27 mouse cellular contexts compared by ENCODE assay signal in genomic region chr7:135481150-135481549, GRCm38 (mm10). TPM values are rescaled to one million over a fixed set of nuclear protein-coding genes. Genes with fewer than 3 reads are reported as not detected.
DNase-seq lines count a peak whose midpoint lies in the region; ATAC-seq and TF ChIP-seq lines count a peak whose summit lies in the region.
"Had no signal": no experiment of that assay in that cellular context is flagged by ENCODE, and none has a peak within 500 bp of the region (broad histone marks: within the 10 kb centered on the region; RNA-seq: fewer than 3 reads in every experiment).

No protein-coding gene starts in this region.

- H3ac ChIP-seq in myocyte (ENCODE audit: control insufficient read depth, insufficient read length): no peak overlapping the region

- peak; percentile 25 for DNase-seq in embryonic facial prominence, embryonic 14.5 days (ENCODE audit: low spot score)
- DNase-seq in embryonic facial prominence, embryonic 10.5 days (ENCODE audit: low spot score): no peak
- no peak for DNase-seq in limb, embryonic 10.5 days (ENCODE audit: low spot score)
- DNase-seq in testis, postnatal 10 days (ENCODE audit: low spot score): peak; percentile 18
- no peak for DNase-seq in testis, postnatal 14 days (ENCODE audit: low spot score)
- DNase-seq: adrenal gland, adult 2 months; adrenal gland, postnatal 10 days; adrenal gland, postnatal 25 days; B cell, adult 2 months; cerebellum, adult 11 months; cerebellum, adult 18-20 months; cerebellum, adult 8-10 months; cerebellum, adult 9-11 months; cerebellum, postnatal 14 days; cerebellum, postnatal 36 days; embryo, embryonic 11 days; forebrain, postnatal 0 days had no signal

- H3K4me3 ChIP-seq in embryonic facial prominence, embryonic 14.5 days (ENCODE audit: low read depth, low read length): no peak overlapping the region
- H3K4me3 ChIP-seq in embryonic facial prominence, embryonic 10.5 days: no peak overlapping the region
- no peak overlapping the region for H3K4me3 ChIP-seq in limb, embryonic 13.5 days
- H3K4me3 ChIP-seq in limb, embryonic 10.5 days: no peak overlapping the region
- H3K4me3 ChIP-seq in myocyte: no peak overlapping the region
- H3K4me3 ChIP-seq in forebrain, embryonic 16.5 days (replicated peaks; ENCODE audit: low read length): no peak overlapping the region
- H3K4me3 ChIP-seq: embryonic facial prominence, embryonic 12.5 days; embryonic facial prominence, embryonic 15.5 days; erythroblast, embryonic 14.5 days; forebrain, embryonic 10.5 days; forebrain, embryonic 12.5 days had no signal

- H3K27me3 ChIP-seq in embryonic facial prominence, embryonic 14.5 days (replicated peaks; ENCODE audit: control insufficient read depth, insufficient read depth, low read length): no peaks in the 10 kb centered on the region
- H3K27me3 ChIP-seq in embryonic facial prominence, embryonic 10.5 days (replicated peaks; ENCODE audit: low read depth, poor library complexity, severe bottlenecking): peaks cover 47% of the 10 kb centered on the region
- peaks cover 34% of the 10 kb centered on the region for H3K27me3 ChIP-seq in limb, embryonic 13.5 days
- peaks cover 54% of the 10 kb centered on the region for H3K27me3 ChIP-seq in limb, embryonic 10.5 days (ENCODE audit: low read depth, poor library complexity, severe bottlenecking)
- H3K27me3 ChIP-seq in myocyte (ENCODE audit: control insufficient read depth, insufficient read depth, insufficient read length): no peaks in the 10 kb centered on the region
- H3K27me3 ChIP-seq in forebrain, embryonic 16.5 days (replicated peaks; ENCODE audit: control insufficient read depth, insufficient read depth, low read length): no peaks in the 10 kb centered on the region; the same call in 1 of the 2 replicates
- H3K27me3 ChIP-seq: embryonic facial prominence, embryonic 12.5 days; embryonic facial prominence, embryonic 15.5 days had no signal

- H3K4me2 ChIP-seq in embryonic facial prominence, embryonic 14.5 days (ENCODE audit: low read depth, low read length): no peak overlapping the region
- H3K4me2 ChIP-seq in limb, embryonic 13.5 days (replicated peaks): no peak overlapping the region
- no peak overlapping the region for H3K4me2 ChIP-seq in myocyte (ENCODE audit: low read depth)
- H3K4me2 ChIP-seq in forebrain, embryonic 16.5 days (ENCODE audit: low read length): no peak overlapping the region
- H3K4me2 ChIP-seq: embryonic facial prominence, embryonic 12.5 days; embryonic facial prominence, embryonic 15.5 days; forebrain, embryonic 12.5 days had no signal

- peaks cover 22% of the 10 kb centered on the region for H3K4me1 ChIP-seq in embryonic facial prominence, embryonic 14.5 days (ENCODE audit: control insufficient read depth, insufficient read depth, low read length)
- peaks cover 56% of the 10 kb centered on the region for H3K4me1 ChIP-seq in embryonic facial prominence, embryonic 10.5 days
- peaks cover 20% of the 10 kb centered on the region for H3K4me1 ChIP-seq in limb, embryonic 13.5 days
- H3K4me1 ChIP-seq in limb, embryonic 10.5 days: peaks cover 32% of the 10 kb centered on the region
- H3K4me1 ChIP-seq in forebrain, embryonic 16.5 days (replicated peaks; ENCODE audit: control insufficient read depth, insufficient read depth, low read length): peaks cover 26% of the 10 kb centered on the region

- H3K79me2 ChIP-seq in myocyte (ENCODE audit: control insufficient read depth, insufficient read depth): no peaks in the 10 kb centered on the region

- 59% methylated on average over 7 of the region's 7 CpGs for WGBS in embryonic facial prominence, embryonic 14.5 days
- 79% methylated on average over 7 of the region's 7 CpGs for WGBS in embryonic facial prominence, embryonic 10.5 days
- 23% methylated on average over 7 of the region's 7 CpGs for WGBS in limb, embryonic 13.5 days
- 14% methylated on average over 7 of the region's 7 CpGs for WGBS in limb, embryonic 10.5 days
- WGBS in forebrain, embryonic 16.5 days: 70% methylated on average over 7 of the region's 7 CpGs

- no peaks in the 10 kb centered on the region for H3K36me3 ChIP-seq in embryonic facial prominence, embryonic 14.5 days (ENCODE audit: control insufficient read depth, insufficient read depth, low read length)
- no peaks in the 10 kb centered on the region for H3K36me3 ChIP-seq in embryonic facial prominence, embryonic 10.5 days (replicated peaks)
- H3K36me3 ChIP-seq in limb, embryonic 13.5 days: no peaks in the 10 kb centered on the region
- no peaks in the 10 kb centered on the region for H3K36me3 ChIP-seq in limb, embryonic 10.5 days
- H3K36me3 ChIP-seq in myocyte (ENCODE audit: control insufficient read depth, insufficient read depth): no peaks in the 10 kb centered on the region
- no peaks in the 10 kb centered on the region for H3K36me3 ChIP-seq in forebrain, embryonic 16.5 days (ENCODE audit: control insufficient read depth, insufficient read depth)
- H3K36me3 ChIP-seq: embryonic facial prominence, embryonic 12.5 days; embryonic facial prominence, embryonic 15.5 days; forebrain, embryonic 10.5 days; forebrain, embryonic 12.5 days had no signal

- no peak for TF ChIP-seq POLR2A in myocyte (IDR thresholded peaks at IDR 0.05; ENCODE audit: insufficient read length, low read depth)

- no peak for ATAC-seq in embryonic facial prominence, embryonic 14.5 days (ENCODE audit: low read depth)
- 0 out of 2 replicates have a peak, but pooled peaks have one; percentile 24 for ATAC-seq in limb, embryonic 13.5 days (ENCODE audit: low FRiP score, low read depth)
- no peak for ATAC-seq in forebrain, embryonic 16.5 days
- ATAC-seq: forebrain, embryonic 14.5 days; forebrain, postnatal 0 days had no signal

- H3K9ac ChIP-seq in embryonic facial prominence, embryonic 14.5 days (ENCODE audit: low read depth, low read length): no peak overlapping the region
- H3K9ac ChIP-seq in limb, embryonic 13.5 days: no peak overlapping the region
- H3K9ac ChIP-seq in forebrain, embryonic 16.5 days (replicated peaks; ENCODE audit: low read depth, low read length): no peak overlapping the region
- H3K9ac ChIP-seq: embryonic facial prominence, embryonic 12.5 days; embryonic facial prominence, embryonic 15.5 days; forebrain, embryonic 12.5 days; forebrain, postnatal 0 days had no signal

- H3K27ac ChIP-seq in embryonic facial prominence, embryonic 14.5 days (replicated peaks; ENCODE audit: low read depth, low read length): no peak overlapping the region
- no peak overlapping the region for H3K27ac ChIP-seq in embryonic facial prominence, embryonic 10.5 days (replicated peaks)
- H3K27ac ChIP-seq in limb, embryonic 13.5 days: no peak overlapping the region
- no peak overlapping the region for H3K27ac ChIP-seq in limb, embryonic 10.5 days
- no peak overlapping the region for H3K27ac ChIP-seq in forebrain, embryonic 16.5 days (ENCODE audit: low read length)
- H3K27ac ChIP-seq: embryonic facial prominence, embryonic 12.5 days; embryonic facial prominence, embryonic 15.5 days; forebrain, embryonic 10.5 days; forebrain, embryonic 12.5 days had no signal

- H3K9me3 ChIP-seq in embryonic facial prominence, embryonic 14.5 days (ENCODE audit: control insufficient read depth, low read length): no peaks in the 10 kb centered on the region
- H3K9me3 ChIP-seq in embryonic facial prominence, embryonic 10.5 days: no peaks in the 10 kb centered on the region
- no peaks in the 10 kb centered on the region for H3K9me3 ChIP-seq in limb, embryonic 13.5 days
- H3K9me3 ChIP-seq in limb, embryonic 10.5 days (replicated peaks): no peaks in the 10 kb centered on the region
- no peaks in the 10 kb centered on the region for H3K9me3 ChIP-seq in forebrain, embryonic 16.5 days (ENCODE audit: control insufficient read depth, low read length)
- H3K9me3 ChIP-seq: embryonic facial prominence, embryonic 12.5 days; embryonic facial prominence, embryonic 15.5 days; forebrain, embryonic 10.5 days; forebrain, embryonic 12.5 days had no signal

TF ChIP-seq in myocyte, 11 proteins besides CTCF, POLR2A, EP300 and RAD21:
- TF ChIP-seq USF1 (IDR thresholded peaks at IDR 0.05; ENCODE audit: low read depth) (no peak), TCF12 (IDR thresholded peaks at IDR 0.05; ENCODE audit: insufficient read depth, poor library complexity, severe bottlenecking) (no peak), MAX (IDR thresholded peaks at IDR 0.05; ENCODE audit: low read depth) (no peak), POLR2AphosphoS2 (IDR thresholded peaks at IDR 0.05; ENCODE audit: insufficient read length, low read depth) (no peak), SRF (IDR thresholded peaks at IDR 0.05; ENCODE audit: control insufficient read depth, insufficient read length, low read depth) (no peak), MYOD1 (IDR thresholded peaks at IDR 0.05; ENCODE audit: control insufficient read depth in 1 of 3, insufficient read length in 2 of 3, low read depth in 2 of 3) (peak in 2 of 3 experiments; percentile 83 to 85), MYOG (IDR thresholded peaks at IDR 0.05; ENCODE audit: control insufficient read depth in 1 of 3, insufficient read depth in 1 of 3, insufficient read length in 2 of 3, low read depth in 2 of 3) (peak in 1 of 3 experiments; percentile 50), REST (IDR thresholded peaks at IDR 0.05; ENCODE audit: insufficient read depth, insufficient read length) (no peak), CEBPB (IDR thresholded peaks at IDR 0.05; ENCODE audit: insufficient read depth, poor library complexity, severe bottlenecking) (peak; percentile 53; the same call in 1 of the 2 replicates), E2F4 (IDR thresholded peaks at IDR 0.05; ENCODE audit: insufficient read depth) (no peak)
TF ChIP-seq in myocyte: peak in this region for 3.

RNA-seq across cellular contexts. Expression of gene Clrn3, which starts 47.3 kb away (rescaled TPM):
- polyA plus RNA-seq in embryonic facial prominence, embryonic 14.5 days (2014; fragmentation: Nextera tagmentation; extraction: Ambion mirVana): not detected in 2 replicates
- polyA plus RNA-seq in embryonic facial prominence, embryonic 10.5 days (2016; fragmentation: Nextera tagmentation; extraction: Ambion mirVana): not detected in 2 replicates
- polyA plus RNA-seq in limb, embryonic 13.5 days (2015; fragmentation: Nextera tagmentation; extraction: Ambion mirVana): 0.05 TPM in 1 of 2 replicates, not detected in the other
- not detected in 2 replicates for polyA plus RNA-seq in limb, embryonic 10.5 days (2016; fragmentation: Nextera tagmentation; extraction: Ambion mirVana)
- polyA plus RNA-seq in myocyte (2012; fragmentation: generic; extraction: Trizol): not detected
- polyA plus RNA-seq in forebrain, embryonic 16.5 days (2015; fragmentation: Nextera tagmentation; extraction: Ambion mirVana): not detected in 2 replicates
- polyA plus RNA-seq: adrenal gland, adult 2 months; brain, embryonic 14.5 days; embryonic facial prominence, embryonic 12.5 days; embryonic facial prominence, embryonic 15.5 days; erythroblast, embryonic 14.5 days; forebrain, embryonic 10.5 days; forebrain, embryonic 12.5 days; forebrain, embryonic 14.5 days; forebrain, postnatal 0 days had no signal

RNA-seq across cellular contexts. Expression of gene Ptpre, which starts 56.1 kb away (rescaled TPM):
- polyA plus RNA-seq in embryonic facial prominence, embryonic 14.5 days (2014; fragmentation: Nextera tagmentation; extraction: Ambion mirVana): 3.9 and 4.1 TPM in 2 replicates
- polyA plus RNA-seq in embryonic facial prominence, embryonic 10.5 days (2016; fragmentation: Nextera tagmentation; extraction: Ambion mirVana): 0.68 and 1.0 TPM in 2 replicates
- 3.0 and 3.5 TPM in 2 replicates for polyA plus RNA-seq in limb, embryonic 13.5 days (2015; fragmentation: Nextera tagmentation; extraction: Ambion mirVana)
- polyA plus RNA-seq in limb, embryonic 10.5 days (2016; fragmentation: Nextera tagmentation; extraction: Ambion mirVana): 0.58 and 0.64 TPM in 2 replicates
- polyA plus RNA-seq in myocyte (2012; fragmentation: generic; extraction: Trizol): 2.4 TPM
- polyA plus RNA-seq in forebrain, embryonic 16.5 days (2015; fragmentation: Nextera tagmentation; extraction: Ambion mirVana): 2.0 and 4.5 TPM in 2 replicates

Comparison
In these comparisons a context has a peak if more than half of its experiments do, and no peak if none do; other contexts are left out.
1. DNase-seq: peak in embryonic facial prominence, embryonic 14.5 days (single experiment) and testis, postnatal 10 days (single experiment); none in embryonic facial prominence, embryonic 10.5 days (single experiment), limb, embryonic 10.5 days (single experiment) and testis, postnatal 14 days (single experiment).